Comparison of ENCODE assay signal across 10 mouse cellular contexts in the genomic region with DNA sequence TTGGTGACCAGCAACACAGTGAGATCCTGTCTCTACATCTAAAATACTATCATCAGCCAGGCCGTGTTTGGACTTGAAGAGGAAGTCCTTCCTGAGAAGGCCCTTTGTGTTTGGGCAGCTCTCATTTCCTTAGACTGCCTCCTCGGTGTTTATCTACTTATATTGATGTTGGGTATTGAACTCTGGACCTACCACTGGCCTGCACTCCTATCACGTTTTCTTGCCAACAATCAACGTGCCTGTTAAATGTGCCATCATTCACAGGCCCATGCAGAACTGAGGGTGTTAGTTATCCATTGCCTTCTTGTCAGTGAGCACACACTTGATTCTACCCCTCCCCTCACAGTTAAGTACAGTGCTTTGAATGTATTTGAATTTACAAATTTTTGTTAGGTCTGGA.
"Had no signal": no experiment of that assay in that cellular context is flagged by ENCODE, and none has a peak within 500 bp of the region (broad histone marks: within the 10 kb centered on the region; RNA-seq: fewer than 3 reads in every experiment).

No protein-coding gene starts in this region.

- H3K27me3 ChIP-seq: limb, embryonic 13.5 days; liver, embryonic 15.5 days; megakaryocyte, embryonic 14.5 days; midbrain, embryonic 15.5 days; neural tube, embryonic 12.5 days had no signal

- H3K36me3 ChIP-seq: neural tube, embryonic 12.5 days had no signal

- DNase-seq: kidney, adult 11 months; kidney, postnatal 10 days; left cerebral cortex, postnatal 4 days; right cerebral cortex, postnatal 14 days; thymus, postnatal 36 days had no signal

- H3K27ac ChIP-seq: limb, embryonic 13.5 days; liver, embryonic 15.5 days; midbrain, embryonic 15.5 days; neural tube, embryonic 12.5 days had no signal

- H3K4me3 ChIP-seq: limb, embryonic 13.5 days; liver, embryonic 15.5 days; megakaryocyte, embryonic 14.5 days; midbrain, embryonic 15.5 days; neural tube, embryonic 12.5 days had no signal

- H3K4me1 ChIP-seq: neural tube, embryonic 12.5 days had no signal
